Mouse (Mus musculus): ENCODE data around the gene Efcab3. TPM values are rescaled to one million over a fixed set of nuclear protein-coding genes. Genes with fewer than 3 reads are reported as not detected.

Gene Efcab3
- total RNA-seq, 2 experiments from 2014 or later = 0.55 to 0.69 TPM

- DNase-seq (ENCODE audit: low spot score in 2 of 2) = no peak
Measured at GRCm38 (mm10) chr11:105145211-105145610, 81.8 kb downstream of the Efcab3 start.

- no peak for DNase-seq (ENCODE audit: low spot score in 2 of 2)
Measured at GRCm38 (mm10) chr11:105146593-105146992, 83.2 kb downstream of the Efcab3 start, which contains the start of gene Gm10842. Gene Gm10842, plus strand, starts transcription at chr11:105146893.

DNA sequence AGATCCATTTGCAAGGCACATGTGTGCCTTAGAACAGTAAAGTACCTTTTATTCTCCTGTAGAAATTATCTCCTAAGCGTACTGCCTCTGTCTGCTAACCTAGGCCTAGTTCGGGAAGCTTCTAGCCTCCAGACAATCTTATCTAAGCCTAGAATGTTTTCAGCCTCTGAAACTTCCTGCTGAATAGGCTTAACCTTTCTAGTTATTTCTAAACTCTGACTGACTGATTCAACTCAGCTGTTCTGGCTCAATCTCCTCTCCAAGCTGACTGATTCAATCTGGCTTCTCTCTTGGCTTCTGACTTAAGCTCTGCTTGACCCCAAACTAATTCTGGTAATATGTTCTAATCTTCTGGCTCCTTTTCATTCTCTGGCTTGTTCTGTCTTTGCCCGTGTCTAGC is 86.0 kb downstream of the Efcab3 start:
- no peak for DNase-seq (ENCODE audit: low spot score in 2 of 2)

DNA sequence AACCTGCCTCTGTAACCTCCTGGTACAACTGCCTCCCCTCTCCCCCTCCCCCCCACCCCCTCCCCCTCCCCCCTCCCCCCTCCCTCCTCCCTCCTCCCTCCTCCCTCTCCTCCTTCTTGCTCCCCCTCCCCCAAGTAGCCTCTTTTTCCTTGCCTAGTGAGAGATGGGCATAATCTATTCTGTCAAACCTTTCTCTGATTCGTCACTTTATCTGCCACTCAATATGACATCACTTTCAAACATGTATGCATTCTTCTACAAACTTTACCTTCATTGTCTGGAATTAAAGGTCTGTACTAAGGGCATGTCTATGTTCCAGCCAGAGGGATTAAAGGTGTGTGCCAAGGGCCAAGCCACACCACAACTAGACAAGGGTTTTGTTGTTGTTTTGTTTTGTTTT is 86.4 kb downstream of the Efcab3 start:
- no peak for DNase-seq (ENCODE audit: low spot score in 2 of 2)

DNA sequence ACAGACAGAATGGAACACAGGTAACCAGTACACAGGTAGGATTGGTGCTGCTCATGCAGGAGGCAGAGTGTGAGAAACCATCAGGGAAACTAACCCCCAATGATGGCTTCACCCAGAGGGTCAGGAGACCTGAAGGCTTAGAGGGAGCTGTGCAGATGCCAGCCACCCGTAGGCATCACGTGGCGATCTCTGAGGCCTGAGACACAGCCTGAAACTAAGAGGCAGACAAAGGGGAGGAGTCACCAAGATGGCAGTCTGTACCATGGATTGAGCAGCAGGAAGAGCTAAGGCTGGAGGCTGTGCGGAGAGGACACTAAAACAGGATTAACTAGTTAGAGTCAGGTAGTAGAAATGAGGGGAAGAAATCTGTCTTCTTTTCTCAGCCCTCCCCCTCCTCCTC is 87.3 kb downstream of the Efcab3 start:
- no peak for DNase-seq (ENCODE audit: low spot score in 2 of 2)

- no peak for DNase-seq (ENCODE audit: low spot score in 2 of 2)
Measured at GRCm38 (mm10) chr11:105151226-105152016, 88.0 kb downstream of the Efcab3 start.

- DNase-seq (ENCODE audit: low spot score in 2 of 2) = no peak
Measured at GRCm38 (mm10) chr11:105152017-105152300, 88.6 kb downstream of the Efcab3 start.

DNA sequence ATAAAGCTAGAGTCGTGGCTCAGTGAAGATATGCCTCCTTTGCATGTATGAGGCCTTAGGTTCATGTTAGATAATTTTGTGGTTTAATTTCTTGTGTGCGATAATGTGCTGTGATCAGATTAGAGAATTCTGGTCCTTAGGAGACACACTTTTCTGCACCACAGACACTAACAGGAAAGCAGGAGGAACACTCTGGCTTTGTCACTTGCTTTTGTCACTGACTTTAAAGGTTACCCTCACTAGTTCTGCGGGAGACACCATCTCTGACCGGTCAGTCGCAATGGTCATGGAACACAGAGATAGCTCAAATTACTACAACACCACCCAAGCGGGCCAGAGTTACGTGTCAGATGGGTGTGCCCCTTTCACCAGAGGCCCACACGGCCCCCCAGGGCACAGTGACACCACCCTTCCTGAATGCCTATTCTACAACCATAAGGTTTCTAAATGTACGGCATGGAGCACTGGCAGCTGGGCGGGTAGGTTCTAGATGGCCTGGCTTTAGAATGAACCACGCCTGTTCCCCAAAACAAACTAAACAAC is 89.0 kb downstream of the Efcab3 start:
- no peak for DNase-seq (ENCODE audit: low spot score in 2 of 2)

GRCm38 (mm10) chr11:105153068-105153833 is 89.9 kb downstream of the Efcab3 start:
- DNase-seq (ENCODE audit: low spot score in 2 of 2) = no peak

GRCm38 (mm10) chr11:105155915-105156314 is 92.5 kb downstream of the Efcab3 start:
- no peak for DNase-seq (ENCODE audit: low spot score in 2 of 2)

- DNase-seq (ENCODE audit: low spot score in 2 of 2) = no peak
Measured at GRCm38 (mm10) chr11:105156748-105157267, 93.4 kb downstream of the Efcab3 start.

DNA sequence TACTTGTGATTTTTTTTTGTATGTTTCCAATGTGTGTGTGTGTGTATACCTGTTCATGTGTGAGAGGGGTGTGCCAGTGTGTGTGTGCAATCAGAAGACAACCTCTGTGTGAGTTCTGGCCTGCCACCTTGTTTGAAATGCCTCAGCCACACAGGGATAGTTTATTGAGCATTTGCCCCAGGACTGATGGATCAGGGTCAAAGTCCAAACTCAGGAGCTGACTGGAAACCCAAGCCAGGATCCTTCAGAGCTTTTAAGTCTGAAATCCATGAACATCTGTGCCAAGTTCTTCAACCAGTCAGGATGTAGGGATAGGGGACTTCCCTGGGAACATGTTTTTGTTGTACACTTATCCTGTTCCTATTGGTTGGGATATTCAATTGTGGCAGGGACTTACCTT is 94.7 kb downstream of the Efcab3 start:
- DNase-seq (ENCODE audit: low spot score in 2 of 2) = no peak

DNA sequence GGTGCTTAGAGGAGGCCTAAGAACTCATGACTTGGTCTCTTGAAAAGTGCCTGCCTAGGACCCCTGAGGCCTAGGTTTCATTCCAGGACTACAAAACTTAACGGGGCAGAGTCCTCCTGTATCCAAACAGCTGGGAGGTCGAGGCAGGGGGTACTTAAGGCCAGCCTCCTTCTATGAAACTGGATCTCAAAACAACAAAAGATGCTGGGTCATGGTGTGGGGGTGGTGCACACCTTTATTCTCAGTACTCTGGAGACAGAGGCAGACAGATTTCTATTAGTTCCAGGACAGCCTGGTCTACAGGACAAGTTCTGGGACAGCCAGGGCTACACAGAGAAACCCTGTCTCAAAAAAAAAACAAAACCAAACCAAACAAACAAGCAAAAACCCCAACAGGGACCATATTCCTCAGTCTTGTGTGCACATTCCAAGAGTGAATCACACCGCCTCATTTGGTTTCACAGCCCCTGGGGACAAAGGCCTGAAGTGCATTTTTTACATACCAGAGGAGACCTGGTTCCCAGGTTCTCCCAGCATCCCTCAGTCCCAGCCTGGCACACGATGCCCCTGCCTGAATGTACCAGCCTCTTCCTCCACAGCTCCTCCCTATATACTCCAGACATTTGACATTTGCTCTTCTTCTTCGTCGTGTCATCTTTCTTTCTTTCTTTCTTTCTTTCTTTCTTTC is 96.4 kb downstream of the Efcab3 start:
- no peak for DNase-seq (ENCODE audit: low spot score in 2 of 2)

GRCm38 (mm10) chr11:105161411-105161810 is 98.0 kb downstream of the Efcab3 start:
- no peak for DNase-seq (ENCODE audit: low spot score in 2 of 2)

- DNase-seq (ENCODE audit: low spot score in 2 of 2) = no peak
Measured at GRCm38 (mm10) chr11:105164516-105165510, 101.4 kb downstream of the Efcab3 start.

GRCm38 (mm10) chr11:105166780-105167179 is 103.4 kb downstream of the Efcab3 start:
- no peak for DNase-seq (ENCODE audit: low spot score in 2 of 2)
